In the genomic region with DNA sequence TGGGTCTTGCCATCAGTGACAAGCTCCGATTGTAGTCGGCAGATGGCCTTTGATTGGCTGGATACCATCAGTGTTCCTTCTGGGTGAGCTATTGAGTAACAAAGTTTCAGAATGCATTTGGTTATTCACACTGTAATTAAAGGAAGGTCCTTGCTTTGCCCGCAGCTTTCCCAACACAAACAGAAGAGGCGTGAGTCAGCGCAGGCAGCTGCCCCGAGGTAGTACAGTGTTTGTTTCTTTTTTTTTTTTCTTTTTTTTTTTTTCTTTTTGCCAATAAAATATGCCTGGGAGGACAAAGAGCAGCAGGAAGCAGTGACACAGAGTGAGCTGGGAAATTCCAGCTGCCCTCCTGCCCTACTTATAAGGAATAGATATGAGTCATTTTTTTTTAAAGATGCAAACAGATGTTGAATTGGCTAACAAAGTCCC, we compare ENCODE assay signal across 10 mouse cellular contexts.
A peak's percentile ranks its signal among the peaks of the same experiment; 100 is the strongest.
DNase-seq lines count a peak whose midpoint lies in the region; ATAC-seq lines count a peak whose summit lies in the region.
"Had no signal": no experiment of that assay in that cellular context is flagged by ENCODE, and none has a peak within 500 bp of the region (broad histone marks: within the 10 kb centered on the region; RNA-seq: fewer than 3 reads in every experiment).

No protein-coding gene starts in this region.

- no peak overlapping the region for H3K4me2 ChIP-seq in heart, embryonic 11.5 days
- H3K4me2 ChIP-seq in stomach, embryonic 15.5 days: no peak overlapping the region
- H3K4me2 ChIP-seq: neural tube, embryonic 13.5 days had no signal

- H3K27me3 ChIP-seq in heart, embryonic 11.5 days (ENCODE audit: control insufficient read depth, insufficient read depth, low read length): no peaks in the 10 kb centered on the region
- H3K27me3 ChIP-seq in stomach, embryonic 15.5 days (replicated peaks): no peaks in the 10 kb centered on the region
- H3K27me3 ChIP-seq: neural tube, embryonic 13.5 days had no signal

- 56% methylated on average over 6 of the region's 6 CpGs for WGBS in heart, embryonic 11.5 days (ENCODE audit: insufficient replicate concordance)
- whole genome bisulfite sequencing in stomach, embryonic 15.5 days: 31% methylated on average over 6 of the region's 6 CpGs

- H3K4me1 ChIP-seq in heart, embryonic 11.5 days (ENCODE audit: control insufficient read depth, insufficient read depth, low read length): peaks cover 6% of the 10 kb centered on the region; the same call in 1 of the 2 replicates
- H3K4me1 ChIP-seq in stomach, embryonic 15.5 days: 0 out of 2 replicates have a peak, but pooled peaks cover 3% of the 10 kb centered on the region

- no peak overlapping the region for H3K9ac ChIP-seq in heart, embryonic 11.5 days (ENCODE audit: low read depth, low read length)
- H3K9ac ChIP-seq in stomach, embryonic 15.5 days: no peak overlapping the region
- H3K9ac ChIP-seq: neural tube, embryonic 13.5 days had no signal

- no peak for ATAC-seq in heart, embryonic 11.5 days (replicated peaks; ENCODE audit: insufficient number of reproducible peaks, low FRiP score, low TSS enrichment)
- peak; percentile 81 for ATAC-seq in granulocyte monocyte progenitor cell, adult 5-6 weeks (replicated peaks; ENCODE audit: poor library complexity, severe bottlenecking)
- ATAC-seq in stomach, embryonic 15.5 days (ENCODE audit: insufficient read depth, low FRiP score, low read depth): peak; percentile 54; the same call in 1 of the 2 replicates

- H3K4me3 ChIP-seq in heart, embryonic 11.5 days (ENCODE audit: low read depth, low read length): no peak overlapping the region
- no peak overlapping the region for H3K4me3 ChIP-seq in stomach, embryonic 15.5 days (replicated peaks)
- H3K4me3 ChIP-seq: neural tube, embryonic 13.5 days had no signal

- peak; percentile 49 to 76 for DNase-seq in heart, adult 18-20 months
- DNase-seq in NIH3T3 (ENCODE audit: low read depth): peak; percentile 92
- DNase-seq in layer of hippocampus, adult 8-10 months (ENCODE audit: low spot score in 2 of 2): peak; percentile 23 to 24
- DNase-seq in thymus, postnatal 14 days: no peak
- no peak for DNase-seq in right cerebral cortex, postnatal 36 days (ENCODE audit: low spot score in 2 of 2)

- H3K9me3 ChIP-seq in heart, embryonic 11.5 days (replicated peaks; ENCODE audit: control insufficient read depth, low read length): no peaks in the 10 kb centered on the region
- H3K9me3 ChIP-seq in stomach, embryonic 15.5 days: no peaks in the 10 kb centered on the region
- H3K9me3 ChIP-seq: G1E; neural tube, embryonic 13.5 days had no signal

- no peaks in the 10 kb centered on the region for H3K36me3 ChIP-seq in heart, embryonic 11.5 days (ENCODE audit: control insufficient read depth, insufficient read depth, low read length)
- H3K36me3 ChIP-seq in stomach, embryonic 15.5 days: no peaks in the 10 kb centered on the region
- H3K36me3 ChIP-seq: G1E; neural tube, embryonic 13.5 days had no signal

- no peak overlapping the region for H3K27ac ChIP-seq in heart, embryonic 11.5 days (ENCODE audit: low read depth, low read length)
- peak overlapping the region; percentile 64 for H3K27ac ChIP-seq in stomach, embryonic 15.5 days
- H3K27ac ChIP-seq: neural tube, embryonic 13.5 days had no signal

Comparison
In these comparisons a context has a peak if more than half of its experiments do, and no peak if none do; other contexts are left out.
1. DNase-seq: peak in heart, adult 18-20 months (2 of 2), NIH3T3 (single experiment) and layer of hippocampus, adult 8-10 months (2 of 2); none in thymus, postnatal 14 days (single experiment) and right cerebral cortex, postnatal 36 days (0 of 2).